Mouse (Mus musculus): ENCODE data around the gene Reps1.

- TF ChIP-seq CTCF (IDR thresholded peaks at IDR 0.05; ENCODE audit: borderline replicate concordance, control insufficient read depth, extremely low read depth, insufficient read depth, low read length, poor library complexity) (no peak), POLR2A (IDR thresholded peaks at IDR 0.05; ENCODE audit: control insufficient read depth, extremely low read depth, insufficient read depth, low read length, poor library complexity) (peak; percentile 86)
Measured at GRCm38 (mm10) chr10:18022741-18023347, 32.8 kb upstream of the Reps1 start, which contains the start of gene Abracl.

Measured in thymus, adult 2 months (tissue).